9 mouse cellular contexts compared by ENCODE assay signal in genomic region chr3:96267541-96267940, GRCm38 (mm10). TPM values are rescaled to one million over a fixed set of nuclear protein-coding genes. Genes with fewer than 3 reads are reported as not detected.
A peak's percentile ranks its signal among the peaks of the same experiment; 100 is the strongest.
DNase-seq lines count a peak whose midpoint lies in the region; ATAC-seq and TF ChIP-seq lines count a peak whose summit lies in the region.
"Had no signal": no experiment of that assay in that cellular context is flagged by ENCODE, and none has a peak within 500 bp of the region (broad histone marks: within the 10 kb centered on the region; RNA-seq: fewer than 3 reads in every experiment).

No protein-coding gene starts in this region.

- peak overlapping the region; percentile 66 for H3K9ac ChIP-seq in liver, embryonic 11.5 days (ENCODE audit: low read depth, low read length)
- no peak overlapping the region for H3K9ac ChIP-seq in embryonic facial prominence, embryonic 13.5 days
- 0 out of 2 replicates have a peak overlapping the region, but pooled peaks have one; percentile 7 for H3K9ac ChIP-seq in hindbrain, embryonic 15.5 days
- H3K9ac ChIP-seq in midbrain, postnatal 0 days (replicated peaks; ENCODE audit: low read length, poor library complexity, severe bottlenecking) = no peak overlapping the region

- peaks cover 16% of the 10 kb centered on the region for H3K4me1 ChIP-seq in liver, embryonic 11.5 days (replicated peaks; ENCODE audit: control insufficient read depth, insufficient read depth, low read length)
- peaks cover 33% of the 10 kb centered on the region for H3K4me1 ChIP-seq in embryonic facial prominence, embryonic 13.5 days
- peaks cover 27% of the 10 kb centered on the region for H3K4me1 ChIP-seq in hindbrain, embryonic 15.5 days (replicated peaks)
- peaks cover 5% of the 10 kb centered on the region for H3K4me1 ChIP-seq in midbrain, postnatal 0 days (ENCODE audit: insufficient read depth, low read length)

- no peaks in the 10 kb centered on the region for H3K36me3 ChIP-seq in liver, embryonic 11.5 days (ENCODE audit: control insufficient read depth, insufficient read depth, low read length)
- no peaks in the 10 kb centered on the region for H3K36me3 ChIP-seq in embryonic facial prominence, embryonic 13.5 days
- H3K36me3 ChIP-seq in hindbrain, embryonic 15.5 days = no peaks in the 10 kb centered on the region
- H3K36me3 ChIP-seq in midbrain, postnatal 0 days (ENCODE audit: insufficient read depth, low read length) = no peaks in the 10 kb centered on the region

- no peak for TF ChIP-seq CTCF in midbrain, postnatal 0 days (IDR thresholded peaks at IDR 0.05)

- no peaks in the 10 kb centered on the region for H3K9me3 ChIP-seq in liver, embryonic 11.5 days (ENCODE audit: control insufficient read depth, low read length)
- H3K9me3 ChIP-seq in embryonic facial prominence, embryonic 13.5 days = no peaks in the 10 kb centered on the region
- H3K9me3 ChIP-seq in hindbrain, embryonic 15.5 days = no peaks in the 10 kb centered on the region
- no peaks in the 10 kb centered on the region for H3K9me3 ChIP-seq in midbrain, postnatal 0 days (ENCODE audit: low read length)

- H3K27ac ChIP-seq in liver, embryonic 11.5 days (ENCODE audit: low read depth, low read length) = peak overlapping the region; percentile 93
- peak overlapping the region; percentile 97 for H3K27ac ChIP-seq in embryonic facial prominence, embryonic 13.5 days
- H3K27ac ChIP-seq in hindbrain, embryonic 15.5 days (replicated peaks) = peak overlapping the region; percentile 87; the same call in 1 of the 2 replicates
- H3K27ac ChIP-seq in midbrain, postnatal 0 days (ENCODE audit: low read depth, low read length) = no peak overlapping the region; the same call in 1 of the 2 replicates

- H3K4me3 ChIP-seq in liver, embryonic 11.5 days (ENCODE audit: low read depth, low read length) = no peak overlapping the region
- H3K4me3 ChIP-seq in embryonic facial prominence, embryonic 13.5 days = no peak overlapping the region
- no peak overlapping the region for H3K4me3 ChIP-seq in hindbrain, embryonic 15.5 days
- H3K4me3 ChIP-seq in midbrain, postnatal 0 days (ENCODE audit: low read depth, low read length) = no peak overlapping the region

- DNase-seq in liver, embryonic 11.5 days (ENCODE audit: low spot score) = no peak
- no peak for DNase-seq in liver
- no peak for DNase-seq in midbrain, postnatal 0 days (ENCODE audit: low spot score)
- DNase-seq in cerebellum, postnatal 4 days (ENCODE audit: low spot score in 2 of 2) = no peak
- no peak for DNase-seq in thymus, postnatal 36 days
- DNase-seq in ovary, postnatal 14 days (ENCODE audit: low spot score) = no peak
- DNase-seq: cerebellum, postnatal 14 days had no signal

- no peaks in the 10 kb centered on the region for H3K27me3 ChIP-seq in liver, embryonic 11.5 days (replicated peaks; ENCODE audit: control insufficient read depth, insufficient read depth, low read length)
- H3K27me3 ChIP-seq in embryonic facial prominence, embryonic 13.5 days = no peaks in the 10 kb centered on the region
- no peaks in the 10 kb centered on the region for H3K27me3 ChIP-seq in hindbrain, embryonic 15.5 days
- H3K27me3 ChIP-seq in midbrain, postnatal 0 days (ENCODE audit: insufficient read depth, low read length) = no peaks in the 10 kb centered on the region

- no peak overlapping the region for H3K4me2 ChIP-seq in liver, embryonic 11.5 days
- peak overlapping the region; percentile 87 for H3K4me2 ChIP-seq in embryonic facial prominence, embryonic 13.5 days
- peak overlapping the region; percentile 75 for H3K4me2 ChIP-seq in hindbrain, embryonic 15.5 days
- H3K4me2 ChIP-seq in midbrain, postnatal 0 days (ENCODE audit: low read depth, low read length, poor library complexity, severe bottlenecking) = peak overlapping the region; percentile 48

- no peak for ATAC-seq in liver, embryonic 11.5 days (replicated peaks; ENCODE audit: low FRiP score)
- ATAC-seq in embryonic facial prominence, embryonic 13.5 days (ENCODE audit: insufficient number of reproducible peaks, insufficient read depth, low FRiP score, low TSS enrichment, low read depth) = no peak
- no peak for ATAC-seq in hindbrain, embryonic 15.5 days (ENCODE audit: low FRiP score, low read depth)
- ATAC-seq in midbrain, postnatal 0 days (ENCODE audit: low FRiP score) = no peak

- 82% methylated on average over 4 of the region's 4 CpGs for WGBS in liver, embryonic 11.5 days
- 69% methylated on average over 4 of the region's 4 CpGs for WGBS in embryonic facial prominence, embryonic 13.5 days
- WGBS in hindbrain, embryonic 15.5 days = 77% methylated on average over 4 of the region's 4 CpGs
- WGBS in midbrain, postnatal 0 days = 78% methylated on average over 4 of the region's 4 CpGs

RNA-seq across cellular contexts. Expression of gene Hist2h3b, which starts 0.9 kb away (rescaled TPM):
- 45.6 and 60.2 TPM in 2 replicates for polyA plus RNA-seq in liver, embryonic 11.5 days (2014; fragmentation: Nextera tagmentation; extraction: Ambion mirVana)
- polyA plus RNA-seq in embryonic facial prominence, embryonic 13.5 days (2015; fragmentation: Nextera tagmentation; extraction: Ambion mirVana) = 80.9 and 96.2 TPM in 2 replicates
- 12.2 and 19.7 TPM in 2 replicates for polyA plus RNA-seq in hindbrain, embryonic 15.5 days (2015; fragmentation: Nextera tagmentation; extraction: Ambion mirVana)
- total RNA-seq in midbrain, postnatal 0 days (2014; rRNA removed) = 684 and 1,135 TPM in 2 replicates
- 6.2 and 8.3 TPM in 2 replicates for polyA plus RNA-seq in midbrain, postnatal 0 days (2015; fragmentation: Nextera tagmentation; extraction: Ambion mirVana)

RNA-seq across cellular contexts. Expression of gene Hist2h2bb, which starts 2.0 kb away (rescaled TPM):
- 15.1 and 18.9 TPM in 2 replicates for polyA plus RNA-seq in liver, embryonic 11.5 days (2014; fragmentation: Nextera tagmentation; extraction: Ambion mirVana)
- polyA plus RNA-seq in embryonic facial prominence, embryonic 13.5 days (2015; fragmentation: Nextera tagmentation; extraction: Ambion mirVana) = 13.8 and 13.9 TPM in 2 replicates
- polyA plus RNA-seq in hindbrain, embryonic 15.5 days (2015; fragmentation: Nextera tagmentation; extraction: Ambion mirVana) = 3.0 and 4.2 TPM in 2 replicates
- 162 and 343 TPM in 2 replicates for total RNA-seq in midbrain, postnatal 0 days (2014; rRNA removed)
- 1.0 and 1.7 TPM in 2 replicates for polyA plus RNA-seq in midbrain, postnatal 0 days (2015; fragmentation: Nextera tagmentation; extraction: Ambion mirVana)

RNA-seq across cellular contexts. Expression of gene Hist2h4, which starts 4.4 kb away (rescaled TPM):
- polyA plus RNA-seq in liver, embryonic 11.5 days (2014; fragmentation: Nextera tagmentation; extraction: Ambion mirVana) = 3.5 and 5.0 TPM in 2 replicates
- polyA plus RNA-seq in embryonic facial prominence, embryonic 13.5 days (2015; fragmentation: Nextera tagmentation; extraction: Ambion mirVana) = 11.2 and 12.5 TPM in 2 replicates
- polyA plus RNA-seq in hindbrain, embryonic 15.5 days (2015; fragmentation: Nextera tagmentation; extraction: Ambion mirVana) = 4.5 and 6.5 TPM in 2 replicates
- 109 and 118 TPM in 2 replicates for total RNA-seq in midbrain, postnatal 0 days (2014; rRNA removed)
- 5.3 and 6.1 TPM in 2 replicates for polyA plus RNA-seq in midbrain, postnatal 0 days (2015; fragmentation: Nextera tagmentation; extraction: Ambion mirVana)

RNA-seq across cellular contexts. Expression of gene Hist2h3c1, which starts 21.1 kb away (rescaled TPM):
- 0.93 and 1.5 TPM in 2 replicates for polyA plus RNA-seq in liver, embryonic 11.5 days (2014; fragmentation: Nextera tagmentation; extraction: Ambion mirVana)
- polyA plus RNA-seq in embryonic facial prominence, embryonic 13.5 days (2015; fragmentation: Nextera tagmentation; extraction: Ambion mirVana) = 1.5 TPM in 1 of 2 replicates, not detected in the other
- 0.27 TPM in 1 of 2 replicates, not detected in the other for polyA plus RNA-seq in hindbrain, embryonic 15.5 days (2015; fragmentation: Nextera tagmentation; extraction: Ambion mirVana)
- total RNA-seq in midbrain, postnatal 0 days (2014; rRNA removed) = 2.8 TPM in 1 of 2 replicates, not detected in the other
- 0.11 and 0.32 TPM in 2 replicates for polyA plus RNA-seq in midbrain, postnatal 0 days (2015; fragmentation: Nextera tagmentation; extraction: Ambion mirVana)

RNA-seq across cellular contexts. Expression of gene Hist2h2aa1, which starts 22.2 kb away (rescaled TPM):
- 12.1 and 12.7 TPM in 2 replicates for polyA plus RNA-seq in liver, embryonic 11.5 days (2014; fragmentation: Nextera tagmentation; extraction: Ambion mirVana)
- polyA plus RNA-seq in embryonic facial prominence, embryonic 13.5 days (2015; fragmentation: Nextera tagmentation; extraction: Ambion mirVana) = 14.9 and 20.9 TPM in 2 replicates
- 17.3 and 22.4 TPM in 2 replicates for polyA plus RNA-seq in hindbrain, embryonic 15.5 days (2015; fragmentation: Nextera tagmentation; extraction: Ambion mirVana)
- total RNA-seq in midbrain, postnatal 0 days (2014; rRNA removed) = 786 and 1,113 TPM in 2 replicates
- 18.8 and 19.5 TPM in 2 replicates for polyA plus RNA-seq in midbrain, postnatal 0 days (2015; fragmentation: Nextera tagmentation; extraction: Ambion mirVana)

Comparison
In these comparisons a context has a peak if more than half of its experiments do, and no peak if none do; other contexts are left out.
1. H3K9ac ChIP-seq: peak in liver, embryonic 11.5 days (single experiment) and hindbrain, embryonic 15.5 days (single experiment); none in embryonic facial prominence, embryonic 13.5 days (single experiment) and midbrain, postnatal 0 days (single experiment).